Mouse (Mus musculus): ENCODE data around the gene Gm128. TPM values are rescaled to one million over a fixed set of nuclear protein-coding genes. Genes with fewer than 3 reads are reported as not detected.

Gm128 gene
- polyA plus RNA-seq, 1 experiment from 2014 or later = 0.80 TPM

GRCm38 (mm10) chr3:95229781-95230494 lies 11.5 kb downstream of the Gm128 start:
- 2% methylated on average over 13 of the region's 13 CpGs for WGBS
- H3K4me1 ChIP-seq = peaks cover 33% of the 10 kb centered on the region
- H3K4me3 ChIP-seq (replicated peaks) = peak overlapping the region; percentile 89
- peak overlapping the region; percentile 99 for H3K27ac ChIP-seq (replicated peaks)
- no peak for ATAC-seq (ENCODE audit: insufficient number of reproducible peaks, low FRiP score, low TSS enrichment, low read depth)
- no peaks in the 10 kb centered on the region for H3K9me3 ChIP-seq (replicated peaks)
- no peaks in the 10 kb centered on the region for H3K27me3 ChIP-seq
- H3K9ac ChIP-seq = peak overlapping the region; percentile 91
- H3K4me2 ChIP-seq (replicated peaks) = peak overlapping the region; percentile 76
- peaks cover 36% of the 10 kb centered on the region for H3K36me3 ChIP-seq

- under 1% methylated on average over 40 of the region's 43 CpGs for WGBS
- H3K27me3 ChIP-seq = no peaks in the 10 kb centered on the region
- ATAC-seq (ENCODE audit: insufficient number of reproducible peaks, low FRiP score, low TSS enrichment, low read depth) = peak; percentile 8
- peak overlapping the region; percentile 76 for H3K4me2 ChIP-seq (replicated peaks)
- H3K4me1 ChIP-seq = peaks cover 36% of the 10 kb centered on the region
- peak overlapping the region; percentile 91 for H3K9ac ChIP-seq
- H3K9me3 ChIP-seq (replicated peaks) = no peaks in the 10 kb centered on the region
- H3K27ac ChIP-seq (replicated peaks) = peak overlapping the region; percentile 99
- H3K36me3 ChIP-seq = peaks cover 34% of the 10 kb centered on the region
- H3K4me3 ChIP-seq (replicated peaks) = peak overlapping the region; percentile 89
Observed at GRCm38 (mm10) chr3:95228894-95229780, 12.3 kb downstream of the Gm128 start.

GRCm38 (mm10) chr3:95228148-95228893 lies 13.1 kb downstream of the Gm128 start, which contains the start of gene Cdc42se1:
TSS of gene Cdc42se1 (plus strand) at chr3:95228732.
- Histone ChIP-seq H3K9me3 (replicated peaks) (no peaks in the 10 kb centered on the region), H3K4me3 (replicated peaks) (peak within 1 kb of the TSS; percentile 89), H3K4me2 (replicated peaks) (peak within 1 kb of the TSS; percentile 76), H3K27ac (replicated peaks) (peak within 1 kb of the TSS; percentile 99), H3K27me3 (no peaks in the 10 kb centered on the region), H3K9ac (peak within 1 kb of the TSS; percentile 91), H3K36me3 (peaks cover 33% of the 10 kb centered on the region), H3K4me1 (peaks cover 37% of the 10 kb centered on the region)
- under 1% methylated on average over 62 of the region's 64 CpGs for WGBS
- ATAC-seq (ENCODE audit: insufficient number of reproducible peaks, low FRiP score, low TSS enrichment, low read depth) = peak; percentile 89

- no peaks in the 10 kb centered on the region for H3K27me3 ChIP-seq
- no peak for ATAC-seq (ENCODE audit: insufficient number of reproducible peaks, low FRiP score, low TSS enrichment, low read depth)
- H3K36me3 ChIP-seq = peaks cover 33% of the 10 kb centered on the region
- H3K4me3 ChIP-seq (replicated peaks) = peak overlapping the region; percentile 89
- peak overlapping the region; percentile 91; the same call in 1 of the 2 replicates for H3K9ac ChIP-seq
- peaks cover 39% of the 10 kb centered on the region for H3K4me1 ChIP-seq
- no peaks in the 10 kb centered on the region for H3K9me3 ChIP-seq (replicated peaks)
- 3% methylated on average over 1 of the region's 1 CpGs for WGBS
- H3K27ac ChIP-seq (replicated peaks) = peak overlapping the region; percentile 99
- peak overlapping the region; percentile 76 for H3K4me2 ChIP-seq (replicated peaks)
Observed at GRCm38 (mm10) chr3:95227214-95227613, 14.2 kb downstream of the Gm128 start.

- Histone ChIP-seq H3K27me3 (no peaks in the 10 kb centered on the region), H3K9ac (no peak overlapping the region), H3K4me2 (replicated peaks) (no peak overlapping the region), H3K4me1 (peaks cover 18% of the 10 kb centered on the region), H3K4me3 (replicated peaks) (no peak overlapping the region), H3K9me3 (replicated peaks) (no peaks in the 10 kb centered on the region), H3K27ac (replicated peaks) (no peak overlapping the region), H3K36me3 (peaks cover 50% of the 10 kb centered on the region)
- 40% methylated on average over 6 of the region's 6 CpGs for WGBS
- ATAC-seq (ENCODE audit: insufficient number of reproducible peaks, low FRiP score, low TSS enrichment, low read depth) = no peak
Observed at GRCm38 (mm10) chr3:95224295-95224694, 17.1 kb downstream of the Gm128 start.

GRCm38 (mm10) chr3:95223041-95223440 lies 18.4 kb downstream of the Gm128 start:
- ATAC-seq (ENCODE audit: insufficient number of reproducible peaks, low FRiP score, low TSS enrichment, low read depth) = no peak
- WGBS = 97% methylated on average over 2 of the region's 2 CpGs
- Histone ChIP-seq H3K9me3 (replicated peaks) (no peaks in the 10 kb centered on the region), H3K4me3 (replicated peaks) (no peak overlapping the region), H3K27ac (replicated peaks) (no peak overlapping the region), H3K9ac (no peak overlapping the region), H3K36me3 (peaks cover 51% of the 10 kb centered on the region), H3K27me3 (no peaks in the 10 kb centered on the region), H3K4me1 (peaks cover 23% of the 10 kb centered on the region), H3K4me2 (replicated peaks) (no peak overlapping the region)

- WGBS = 75% methylated on average over 6 of the region's 6 CpGs
- Histone ChIP-seq H3K27me3 (no peaks in the 10 kb centered on the region), H3K27ac (replicated peaks) (peak overlapping the region; percentile 100; the same call in 1 of the 2 replicates), H3K4me2 (replicated peaks) (peak overlapping the region; percentile 53), H3K36me3 (peaks cover 50% of the 10 kb centered on the region), H3K9me3 (replicated peaks) (no peaks in the 10 kb centered on the region), H3K4me3 (replicated peaks) (peak overlapping the region; percentile 76), H3K9ac (no peak overlapping the region), H3K4me1 (peaks cover 14% of the 10 kb centered on the region)
- ATAC-seq (ENCODE audit: insufficient number of reproducible peaks, low FRiP score, low TSS enrichment, low read depth) = no peak
Observed at GRCm38 (mm10) chr3:95218466-95219137, 22.8 kb downstream of the Gm128 start.

- Histone ChIP-seq H3K9ac (peak within 1 kb of the TSS; percentile 92), H3K9me3 (replicated peaks) (no peaks in the 10 kb centered on the region), H3K4me2 (replicated peaks) (peak within 1 kb of the TSS; percentile 53), H3K27ac (replicated peaks) (peak within 1 kb of the TSS; percentile 100), H3K36me3 (peaks cover 41% of the 10 kb centered on the region), H3K4me1 (peaks cover 12% of the 10 kb centered on the region), H3K27me3 (no peaks in the 10 kb centered on the region), H3K4me3 (replicated peaks) (peak within 1 kb of the TSS; percentile 76)
- ATAC-seq (ENCODE audit: insufficient number of reproducible peaks, low FRiP score, low TSS enrichment, low read depth) = peak; percentile 92
- WGBS = under 1% methylated on average over 56 of the region's 56 CpGs
Observed at GRCm38 (mm10) chr3:95217255-95218134, 23.9 kb downstream of the Gm128 start, which contains the start of gene Gabpb2. TSS of gene Gabpb2 (minus strand) at chr3:95217916.

GRCm38 (mm10) chr3:95216655-95217254 lies 24.6 kb downstream of the Gm128 start:
- WGBS = 12% methylated on average over 4 of the region's 4 CpGs
- Histone ChIP-seq H3K4me2 (replicated peaks) (peak overlapping the region; percentile 53), H3K9me3 (replicated peaks) (no peaks in the 10 kb centered on the region), H3K4me3 (replicated peaks) (peak overlapping the region; percentile 76), H3K27ac (replicated peaks) (peak overlapping the region; percentile 100), H3K27me3 (no peaks in the 10 kb centered on the region), H3K9ac (peak overlapping the region; percentile 92), H3K4me1 (peaks cover 12% of the 10 kb centered on the region), H3K36me3 (peaks cover 36% of the 10 kb centered on the region)
- peak; percentile 49; the same call in 1 of the 2 replicates for ATAC-seq (ENCODE audit: insufficient number of reproducible peaks, low FRiP score, low TSS enrichment, low read depth)

All from embryonic facial prominence, embryonic 15.5 days (tissue).